Mouse (Mus musculus) cortical plate, adult 2 months (tissue): ENCODE results near the gene Zfp931.

Experiments
- CTCF ChIP-seq: fragments of 200-500 bp; IDR thresholded peaks from 2 replicates; pipeline ENCODE4 v1.5.1; 2011; ENCODE audit warnings: mild to moderate bottlenecking, control low read depth, low read length; ENCODE audit not compliant: insufficient read depth; ENCODE audit errors: extremely low read depth
- POLR2A ChIP-seq: fragments of 200-500 bp; IDR thresholded peaks from 2 replicates; pipeline ENCODE4 v1.6.1; 2011; ENCODE audit warnings: mild to moderate bottlenecking, low read length, control low read depth; ENCODE audit not compliant: insufficient read depth; ENCODE audit errors: extremely low read depth

DNA sequence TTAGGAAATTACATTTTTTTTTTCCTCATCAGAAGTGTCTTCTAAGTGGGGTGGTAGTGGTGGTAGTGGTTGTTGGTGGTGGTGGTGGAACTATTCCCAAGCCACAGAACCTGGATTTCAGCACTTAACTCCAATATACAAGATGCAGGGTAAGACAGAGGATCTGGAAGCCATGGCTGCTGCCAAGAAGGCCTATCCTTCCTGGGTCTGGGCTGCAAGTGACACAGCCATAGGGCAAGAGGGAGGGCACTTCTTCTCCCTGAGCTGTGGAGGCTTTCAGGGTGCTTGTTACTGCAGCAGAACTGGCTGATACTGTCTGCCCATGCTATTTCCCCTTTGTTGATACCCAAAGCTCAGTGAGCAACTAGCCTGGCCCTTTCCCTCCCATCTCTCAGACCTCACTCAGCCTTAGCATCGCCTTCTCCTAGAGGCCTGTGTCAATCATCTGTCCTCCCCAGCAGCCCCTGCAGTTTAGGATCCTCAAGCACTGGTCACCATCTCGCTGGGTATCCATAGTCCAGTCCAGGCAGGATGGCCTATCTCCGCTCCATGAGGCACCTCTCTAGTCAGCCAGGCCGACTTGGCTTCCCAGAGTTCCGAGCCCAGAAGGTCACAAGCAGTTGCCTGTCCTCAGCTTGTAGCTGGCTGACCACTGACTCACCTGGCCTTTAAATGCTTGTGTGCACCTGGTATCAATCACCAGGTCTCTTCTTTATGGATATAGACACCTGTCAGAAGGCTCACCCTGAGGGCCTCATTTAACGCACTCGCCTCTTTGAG, 48.0 kb upstream of the Zfp931 start:
- TF ChIP-seq POLR2A (no peak), CTCF (no peak)
